Mouse (Mus musculus) right cerebral cortex, postnatal 4 days (tissue): Measurements from ENCODE around the gene Gm49333.

Experiments
- DNase-seq: peaks from one replicate; pipeline ENCODE4 v3.0.0-alpha.2; 2022

Gm49333 gene

GRCm38 (mm10) chr16:20611357-20612227 lies at the start of gene Gm49333, which contains the start of the genes Eef1akmt4 and Alg3:
Gene Gm49333, plus strand, starts transcription at chr16:20611610.
Gene Eef1akmt4, plus strand, starts transcription at chr16:20611593.
Gene Alg3, minus strand, starts transcription at chr16:20611735.
- peak; percentile 67 for DNase-seq

- DNase-seq, result no peak
These were observed 46.3 kb upstream of the Gm49333 start for GRCm38 (mm10) chr16:20565075-20565474.

- DNase-seq, result peak; percentile 53
These were observed 22.0 kb upstream of the Gm49333 start, which contains the start of gene Vwa5b2 for GRCm38 (mm10) chr16:20589366-20589938. Gene Vwa5b2, plus strand, starts transcription at chr16:20589471.

GRCm38 (mm10) chr16:20589939-20590679 lies 21.3 kb upstream of the Gm49333 start:
- peak; percentile 62 for DNase-seq

- DNase-seq, result no peak
These were observed 20.8 kb upstream of the Gm49333 start for GRCm38 (mm10) chr16:20590680-20591038.

GRCm38 (mm10) chr16:20591076-20591705 lies 20.2 kb upstream of the Gm49333 start:
- no peak for DNase-seq

- no peak for DNase-seq
These were observed 16.2 kb upstream of the Gm49333 start for GRCm38 (mm10) chr16:20595060-20595673.

GRCm38 (mm10) chr16:20595737-20596136 lies 15.7 kb upstream of the Gm49333 start:
- DNase-seq, result no peak

- DNase-seq, result no peak
These were observed 14.5 kb upstream of the Gm49333 start for GRCm38 (mm10) chr16:20596687-20597441.

- DNase-seq, result no peak
These were observed 10.9 kb upstream of the Gm49333 start for GRCm38 (mm10) chr16:20600511-20600910.

GRCm38 (mm10) chr16:20604705-20605104 lies 6.7 kb upstream of the Gm49333 start:
- DNase-seq, result no peak

- DNase-seq, result peak; percentile 71
These were observed 681 bp upstream of the Gm49333 start for GRCm38 (mm10) chr16:20610501-20611356.

- peak; percentile 42 for DNase-seq
These were observed 8.4 kb downstream of the Gm49333 start for GRCm38 (mm10) chr16:20619541-20620398.

- DNase-seq, result no peak
These were observed 9.0 kb downstream of the Gm49333 start for GRCm38 (mm10) chr16:20620399-20620735.

- DNase-seq, result peak; percentile 56
These were observed 9.4 kb downstream of the Gm49333 start for GRCm38 (mm10) chr16:20620751-20621190.

GRCm38 (mm10) chr16:20621191-20621990 lies 10.0 kb downstream of the Gm49333 start, which contains the start of gene Camk2n2:
Gene Camk2n2, minus strand, starts transcription at chr16:20621287.
- DNase-seq, result peak; percentile 69

GRCm38 (mm10) chr16:20621991-20622685 lies 10.7 kb downstream of the Gm49333 start:
- DNase-seq, result peak; percentile 66

GRCm38 (mm10) chr16:20623211-20623610 lies 11.8 kb downstream of the Gm49333 start:
- no peak for DNase-seq
